Mouse (Mus musculus) adrenal gland, postnatal 0 days (tissue): Measurements from ENCODE around the gene Gpr146. TPM values are rescaled to one million over a fixed set of nuclear protein-coding genes. Genes with fewer than 3 reads are reported as not detected.

Experiments used
- microRNA-seq: library from miRNA; unstranded; fragments of <30 nt; microRNA quantifications from one replicate; pipeline ENCODE4, GENCODE M21; 2016; ENCODE audit warnings: borderline replicate concordance; ENCODE audit not compliant: insufficient number of aligned reads
- polyA plus RNA-seq: library from polyadenylated mRNA; unstranded; fragments of >200 nt; fragmentation: Nextera tagmentation; extraction: Ambion mirVana; gene quantifications from 2 replicates; pipeline ENCODE4 v1.2.1, GENCODE M21; 2015

Gpr146 gene
- 4.8 and 6.4 TPM in 2 replicates for polyA plus RNA-seq

DNA sequence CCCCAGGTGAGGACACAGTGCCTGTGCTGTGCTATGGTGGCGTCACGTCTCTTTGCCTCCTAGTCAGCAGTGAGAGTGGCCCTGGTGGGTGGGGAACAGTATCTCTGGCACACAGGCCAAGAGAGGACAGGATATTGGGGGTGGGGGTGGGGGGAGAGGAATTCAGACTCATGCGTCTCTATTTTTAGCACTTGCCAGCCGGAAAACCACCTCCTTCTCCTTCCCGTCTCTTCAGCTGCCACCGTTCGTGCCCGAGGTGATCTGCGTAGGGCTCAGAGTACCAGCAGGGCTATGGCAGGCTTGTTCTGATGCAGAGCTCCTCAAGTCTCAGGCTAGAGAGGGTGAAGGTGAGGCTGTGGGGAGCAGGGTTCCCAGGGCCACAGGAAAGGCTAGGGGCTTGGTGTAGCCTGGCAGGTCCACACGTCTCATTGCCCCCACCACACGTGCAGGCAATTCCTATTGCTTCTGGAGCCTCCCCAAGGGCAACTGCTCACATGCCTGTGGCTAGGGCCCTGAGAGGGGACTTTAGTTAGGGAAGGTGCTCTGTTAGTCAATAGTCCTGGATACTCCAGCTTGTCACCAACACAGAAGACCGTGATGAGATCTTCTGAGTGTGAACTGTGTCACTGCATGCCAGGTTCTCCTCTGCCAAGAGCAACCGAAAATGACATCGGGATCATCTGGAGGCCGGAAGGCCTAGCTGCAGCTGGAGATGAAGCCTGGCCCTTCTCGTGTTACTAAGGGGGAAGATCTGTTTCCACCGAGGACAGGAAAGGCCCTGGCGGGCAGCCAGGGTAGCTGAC lies at the start of gene Gpr146:
Gpr146 (plus strand) TSS at position 230 of the 803 bp plus-strand sequence.

GRCm38 (mm10) chr5:139351134-139351533 lies 26.4 kb upstream of the Gpr146 start, which contains the start of gene Cox19:
Cox19 (minus strand) TSS chr5:139351418.

DNA sequence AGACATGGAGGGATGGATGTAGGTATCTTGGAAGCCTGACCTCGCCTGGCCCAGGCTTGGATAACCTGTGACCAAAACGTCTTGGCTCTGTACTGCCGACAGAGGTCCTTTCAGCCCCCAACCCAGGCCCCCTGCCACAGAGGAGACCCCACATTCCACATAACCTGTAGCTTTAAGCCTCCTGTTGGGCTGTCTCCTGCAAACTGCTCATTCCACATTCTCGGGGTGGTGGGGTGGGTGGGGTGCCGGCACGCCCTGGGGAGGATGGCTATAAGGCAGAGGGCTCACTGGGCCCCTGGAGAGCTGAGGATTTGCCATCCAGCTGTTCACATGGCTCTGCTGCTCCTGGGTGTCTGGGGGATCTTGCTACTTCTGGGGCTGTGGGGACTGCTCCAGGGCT lies 25.2 kb upstream of the Gpr146 start, which contains the start of gene Cyp2w1:
Cyp2w1 (plus strand) TSS at position 301 of the 400 bp plus-strand sequence.

GRCm38 (mm10) chr5:139404801-139405401 lies 27.4 kb downstream of the Gpr146 start, which contains the start of gene C130050O18Rik:
C130050O18Rik (plus strand) TSS chr5:139405280.

DNA sequence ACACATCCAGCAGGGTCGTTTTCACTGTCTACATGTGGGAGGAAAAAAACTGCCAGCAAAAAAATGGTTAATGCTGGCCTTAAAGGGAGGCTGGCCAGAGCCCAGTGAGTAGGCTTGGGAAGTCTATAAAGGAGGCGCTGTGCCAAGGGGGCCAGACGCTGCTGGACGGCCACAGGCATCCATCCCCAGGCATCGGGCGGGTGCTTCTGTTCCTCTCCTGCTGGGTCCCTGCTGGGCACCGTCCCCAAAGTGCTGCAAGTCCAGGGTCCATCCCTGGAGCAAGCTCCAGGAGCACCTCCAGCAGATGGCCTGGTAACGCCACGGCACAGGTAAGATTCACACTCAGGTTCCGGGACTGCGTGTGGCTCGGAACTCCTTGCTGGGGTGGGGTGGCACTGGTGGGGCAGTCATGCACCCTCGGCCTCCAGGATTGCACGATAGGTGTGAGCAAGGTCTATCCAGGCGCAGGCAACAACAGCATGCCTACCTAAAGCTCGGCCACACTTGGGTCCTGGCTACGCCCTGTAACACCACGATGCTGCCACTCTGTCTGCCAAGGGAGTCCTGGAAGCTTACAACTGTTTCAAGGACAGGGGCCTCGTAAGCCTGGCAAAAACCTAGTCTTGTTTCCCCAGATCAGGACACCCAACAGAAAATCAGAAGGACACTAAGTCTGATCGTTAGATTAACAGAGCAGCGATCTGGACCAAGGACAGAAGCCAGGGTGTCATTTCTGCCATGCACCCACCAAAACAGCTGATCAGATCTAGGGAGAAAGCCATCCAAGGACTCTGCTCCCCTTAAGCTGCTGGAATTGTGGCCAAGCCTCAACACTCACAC lies 45.7 kb downstream of the Gpr146 start, which contains the start of gene Gper1:
Gper1 (plus strand) TSS at position 126 of the 840 bp plus-strand sequence.

Small RNAs within 50 kb of the gene (microRNA-seq; reads per million reads assigned to microRNA genes)
- 373 reads per million, percentile 61 among the genes with 10 or more reads in this experiment for gene Mir339

Other genes starting within 250 kb of the Gpr146 start
- 32.0 and 58.4 TPM in 2 replicates for gene Prkar1b, start 227.7 kb upstream of the Gpr146 start, polyA plus RNA-seq
- gene Dnaaf5, start 227.5 kb upstream of the Gpr146 start, polyA plus RNA-seq = 5.6 and 7.5 TPM in 2 replicates
- 24.1 and 37.0 TPM in 2 replicates for gene Sun1, start 177.1 kb upstream of the Gpr146 start, polyA plus RNA-seq
- 155 and 239 TPM in 2 replicates for gene Get4, start 125.4 kb upstream of the Gpr146 start, polyA plus RNA-seq
- gene Adap1, start 52.1 kb upstream of the Gpr146 start, polyA plus RNA-seq = 5.5 and 14.4 TPM in 2 replicates
- 89.1 and 92.3 TPM in 2 replicates for gene Cox19, start 26.3 kb upstream of the Gpr146 start, polyA plus RNA-seq
- not detected in 2 replicates for gene Cyp2w1, start 25.1 kb upstream of the Gpr146 start, polyA plus RNA-seq
- gene C130050O18Rik, start 27.6 kb downstream of the Gpr146 start, polyA plus RNA-seq = 0.32 and 0.47 TPM in 2 replicates
- gene Gper1, start 45.5 kb downstream of the Gpr146 start, polyA plus RNA-seq = 3.7 and 7.0 TPM in 2 replicates
- 17.6 and 19.6 TPM in 2 replicates for gene 3110082I17Rik, start 82.8 kb downstream of the Gpr146 start, polyA plus RNA-seq
- gene Zfand2a, start 106.9 kb downstream of the Gpr146 start, polyA plus RNA-seq = 12.4 and 15.0 TPM in 2 replicates
- gene Uncx, start 165.8 kb downstream of the Gpr146 start, polyA plus RNA-seq = 0.30 and 11.3 TPM in 2 replicates